Mouse (Mus musculus): ENCODE measurements around the gene Ccnq.

Gene Ccnq

GRCm38 (mm10) chr11:78750885-78751842 is at the start of gene Ccnq:
Ccnq (minus strand) TSS chr11:78751729.
- peak; percentile 79 for DNase-seq (ENCODE audit: low spot score)

GRCm38 (mm10) chr11:78801094-78801493 is 49.6 kb upstream of the Ccnq start:
- no peak for DNase-seq (ENCODE audit: low spot score)

GRCm38 (mm10) chr11:78796072-78796729 is 44.7 kb upstream of the Ccnq start:
- no peak for DNase-seq (ENCODE audit: low spot score)

- DNase-seq (ENCODE audit: low spot score) = no peak
Observed at GRCm38 (mm10) chr11:78793116-78793515, 41.6 kb upstream of the Ccnq start.

- no peak for DNase-seq (ENCODE audit: low spot score)
Observed at GRCm38 (mm10) chr11:78792465-78792864, 40.9 kb upstream of the Ccnq start.

- no peak for DNase-seq (ENCODE audit: low spot score)
Observed at GRCm38 (mm10) chr11:78792055-78792454, 40.5 kb upstream of the Ccnq start.

- peak; percentile 74 for DNase-seq (ENCODE audit: low spot score)
Observed at GRCm38 (mm10) chr11:78791582-78791981, 40.1 kb upstream of the Ccnq start.

- no peak for DNase-seq (ENCODE audit: low spot score)
Observed at GRCm38 (mm10) chr11:78789370-78790060, 38.0 kb upstream of the Ccnq start.

GRCm38 (mm10) chr11:78786013-78786431 is 34.5 kb upstream of the Ccnq start:
- no peak for DNase-seq (ENCODE audit: low spot score)

- DNase-seq (ENCODE audit: low spot score) = no peak
Observed at GRCm38 (mm10) chr11:78782791-78783347, 31.3 kb upstream of the Ccnq start.

GRCm38 (mm10) chr11:78782326-78782725 is 30.8 kb upstream of the Ccnq start:
- no peak for DNase-seq (ENCODE audit: low spot score)

- DNase-seq (ENCODE audit: low spot score) = no peak
Observed at GRCm38 (mm10) chr11:78780571-78780970, 29.0 kb upstream of the Ccnq start.

GRCm38 (mm10) chr11:78780002-78780401 is 28.5 kb upstream of the Ccnq start:
- no peak for DNase-seq (ENCODE audit: low spot score)

GRCm38 (mm10) chr11:78777851-78778680 is 26.5 kb upstream of the Ccnq start:
- DNase-seq (ENCODE audit: low spot score) = no peak

- DNase-seq (ENCODE audit: low spot score) = no peak
Observed at GRCm38 (mm10) chr11:78771751-78772283, 20.3 kb upstream of the Ccnq start.

- DNase-seq (ENCODE audit: low spot score) = no peak
Observed at GRCm38 (mm10) chr11:78770436-78770835, 18.9 kb upstream of the Ccnq start.

- no peak for DNase-seq (ENCODE audit: low spot score)
Observed at GRCm38 (mm10) chr11:78768778-78769177, 17.2 kb upstream of the Ccnq start.

GRCm38 (mm10) chr11:78766069-78766830 is 14.7 kb upstream of the Ccnq start:
- DNase-seq (ENCODE audit: low spot score) = no peak

- no peak for DNase-seq (ENCODE audit: low spot score)
Observed at GRCm38 (mm10) chr11:78764820-78765219, 13.3 kb upstream of the Ccnq start.

- DNase-seq (ENCODE audit: low spot score) = no peak
Observed at GRCm38 (mm10) chr11:78764304-78764703, 12.8 kb upstream of the Ccnq start.

Measured in urinary bladder, postnatal 14 days (tissue).